Mouse (Mus musculus): ENCODE results near the gene Pcp4l1.

Gene Pcp4l1

DNA sequence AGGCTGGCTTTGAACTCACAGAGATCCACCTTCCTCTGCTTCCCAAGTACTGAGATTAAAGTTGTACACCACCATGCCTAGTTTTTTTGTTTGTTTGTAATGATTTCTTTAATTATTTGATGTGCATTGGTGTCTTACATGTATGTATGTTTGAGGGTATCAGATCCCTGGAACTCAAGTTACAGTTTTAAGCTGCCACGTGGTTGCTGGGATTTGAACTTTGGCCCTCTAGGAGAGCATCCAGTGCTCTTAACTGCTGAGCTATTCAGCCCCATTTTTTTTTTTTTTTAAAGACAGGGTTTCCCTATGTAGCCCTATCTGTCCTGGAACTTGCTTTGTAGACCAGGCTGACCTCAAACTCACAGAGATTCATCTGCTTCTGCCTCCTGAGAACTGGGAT, 65.1 kb downstream of the Pcp4l1 start:
- no peak for DNase-seq

GRCm38 (mm10) chr1:171129251-171129650, 66.8 kb downstream of the Pcp4l1 start:
- no peak for DNase-seq

- DNase-seq: no peak
Observed at GRCm38 (mm10) chr1:171124398-171124797, 71.7 kb downstream of the Pcp4l1 start.
